Mouse (Mus musculus) urinary bladder, adult 2 months (tissue): ENCODE results near the gene Marveld2. TPM values are rescaled to one million over a fixed set of nuclear protein-coding genes. Genes with fewer than 3 reads are reported as not detected.
A peak's percentile ranks its signal among the peaks of the same experiment; 100 is the strongest.

Experiments used
- DNase-seq: peaks from one replicate; pipeline ENCODE4 v3.0.0; 2022; ENCODE audit warnings: low spot score
- polyA plus RNA-seq: library from polyadenylated mRNA; depleted of rRNA; stranded (reverse); fragments of >200 nt; gene quantifications from 2 replicates; pipeline ENCODE4 v1.2.3, GENCODE M21; 2012; rRNA removed

Marveld2 gene
- polyA plus RNA-seq, result 13.9 and 14.9 TPM in 2 replicates

DNA sequence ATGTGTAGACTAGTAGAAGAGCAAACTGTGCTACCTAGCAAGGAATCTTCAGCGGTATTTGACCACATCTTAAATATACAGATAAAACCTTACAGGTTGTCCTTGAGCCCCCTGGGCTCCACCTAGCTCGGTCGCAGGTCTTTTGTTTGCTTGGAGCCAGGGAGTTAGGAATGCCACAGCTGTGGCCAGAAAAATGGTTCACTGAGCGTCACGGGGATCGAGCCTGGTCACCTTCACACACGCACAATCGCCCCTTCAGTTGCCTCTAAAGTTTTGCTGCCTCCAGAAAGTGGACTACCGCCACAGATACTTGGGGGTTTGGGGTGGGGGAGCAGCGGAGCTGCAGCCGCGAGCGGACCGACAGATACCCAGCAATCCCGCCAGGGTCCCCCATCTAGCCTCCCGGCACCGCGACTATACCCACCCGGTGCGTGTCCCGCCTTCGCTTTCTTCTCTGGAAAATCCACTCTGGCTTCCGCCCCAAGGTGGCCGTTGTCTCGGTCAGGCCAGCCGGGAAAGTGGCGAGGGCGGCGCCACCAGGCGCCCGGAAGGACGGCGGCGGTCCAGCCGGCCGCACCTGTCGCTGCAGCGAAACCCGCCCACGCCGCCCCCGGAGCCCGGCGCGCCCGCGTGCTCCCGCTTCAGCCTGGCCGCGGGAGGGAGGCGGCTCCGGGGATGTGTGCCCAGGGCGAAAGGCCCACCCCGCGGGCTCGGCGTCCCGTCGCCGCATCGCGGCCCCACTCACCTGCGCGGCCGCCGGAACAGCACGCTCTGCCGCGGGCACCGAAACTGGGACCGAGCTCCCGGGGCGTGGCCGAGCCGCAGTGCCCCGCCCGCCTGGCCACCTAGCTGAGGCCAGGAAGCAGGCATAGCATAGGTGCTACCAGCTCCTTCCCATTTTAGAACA, at the start of gene Marveld2:
Marveld2 (minus strand) TSS at position 791 of the 907 bp plus-strand sequence.
- DNase-seq, result peak; percentile 61

DNA sequence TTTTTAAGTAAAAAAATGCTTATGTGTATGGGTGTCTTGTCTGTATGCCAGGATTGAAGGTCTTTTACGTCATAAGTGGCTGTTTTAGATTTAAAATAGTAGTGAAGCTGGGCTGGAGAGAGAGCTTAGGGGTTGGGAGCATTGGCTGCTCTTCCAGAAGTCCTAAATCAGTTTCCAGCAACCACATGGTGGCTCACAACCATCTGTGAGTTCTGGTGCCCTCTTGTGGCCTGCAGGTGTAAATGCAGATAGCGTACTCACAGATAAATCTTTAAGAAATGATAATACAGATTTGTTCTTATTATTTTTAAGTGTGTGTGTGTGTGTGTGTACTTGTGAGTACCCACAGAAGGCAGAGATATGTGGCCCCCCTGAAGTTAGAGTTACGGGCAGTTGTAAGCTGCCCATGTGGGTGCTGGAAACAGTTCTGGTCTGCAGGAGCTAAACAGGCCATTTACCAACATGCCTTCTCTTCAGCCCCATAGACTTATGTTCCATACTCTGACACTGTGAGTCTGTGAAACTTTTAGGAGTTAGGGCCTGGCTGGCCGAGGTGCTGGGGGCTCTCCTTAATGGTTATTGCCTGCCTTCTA, 43.2 kb upstream of the Marveld2 start:
- no peak for DNase-seq

- DNase-seq, result no peak
These were observed 41.3 kb upstream of the Marveld2 start for GRCm38 (mm10) chr13:100658091-100658490.

GRCm38 (mm10) chr13:100651439-100652186, 34.8 kb upstream of the Marveld2 start, which contains the start of gene Taf9:
Gene Taf9, plus strand, starts transcription at chr13:100651579.
- DNase-seq, result no peak

DNA sequence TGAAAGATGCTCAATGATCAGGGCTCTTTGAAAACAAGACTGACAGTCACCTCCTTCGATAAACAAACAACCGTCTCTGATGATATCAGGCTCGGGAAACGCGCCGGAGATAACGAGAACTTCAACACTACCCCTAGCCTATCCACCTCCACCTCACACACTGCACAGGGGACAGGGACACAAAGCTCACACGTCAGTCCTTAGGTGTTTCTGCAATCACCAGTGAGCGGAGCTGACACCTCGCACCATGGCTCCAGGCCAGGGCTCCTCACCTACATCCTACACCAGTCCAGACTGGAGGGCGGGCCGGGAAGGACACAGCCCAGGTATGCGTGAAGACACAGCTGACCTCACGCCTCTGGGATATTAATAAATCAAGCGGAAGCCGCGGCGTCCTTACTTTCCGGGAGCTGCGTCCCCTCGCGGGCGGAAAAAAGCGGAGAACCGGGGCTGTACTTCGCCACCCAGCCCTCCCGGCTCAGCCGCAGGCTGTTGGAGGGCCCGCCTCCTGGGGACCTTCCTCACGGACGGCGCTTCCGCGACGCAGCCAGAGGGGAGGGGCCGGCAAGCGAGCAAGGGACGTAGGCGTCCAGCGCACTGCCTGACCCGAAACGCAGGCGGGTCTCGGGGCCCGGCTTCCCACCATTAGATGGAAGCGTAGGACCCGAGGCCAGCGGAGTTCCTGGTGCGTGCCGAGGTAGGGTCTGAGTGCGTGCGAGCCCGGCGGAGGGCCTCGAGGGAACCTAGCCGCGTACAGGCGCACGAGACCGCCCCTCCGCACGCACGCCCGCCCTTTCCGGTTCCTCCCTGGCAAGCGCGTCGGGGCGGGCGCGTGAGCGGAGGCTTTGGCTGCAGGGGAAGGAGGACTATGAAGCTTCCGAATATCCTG, 34.0 kb upstream of the Marveld2 start, which contains the start of the genes Ak6 and Rad17:
Ak6 (plus strand) TSS at position 430 of the 889 bp plus-strand sequence.
Rad17 (minus strand) TSS at position 502 of the 889 bp plus-strand sequence.
- peak; percentile 98 for DNase-seq

DNA sequence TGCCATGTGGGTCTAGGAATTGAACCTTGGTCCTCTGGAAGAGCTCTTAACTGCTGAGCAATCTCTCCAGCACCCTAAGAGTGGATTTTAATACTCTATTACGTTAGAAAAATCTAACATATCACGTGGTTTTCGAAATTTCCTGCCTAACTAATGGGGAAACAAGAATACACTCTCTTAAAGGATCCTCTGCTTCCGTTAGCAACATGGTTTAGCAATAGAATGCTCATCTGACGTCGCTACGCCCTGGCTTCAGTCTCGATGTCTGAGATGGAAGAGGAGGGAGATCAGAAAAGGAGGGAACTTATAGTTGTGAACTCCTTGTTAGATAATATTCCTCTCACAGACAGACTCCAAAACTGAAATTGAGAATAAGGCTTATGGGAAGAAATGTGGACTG, 31.5 kb upstream of the Marveld2 start:
- no peak for DNase-seq

- no peak for DNase-seq
These were observed 25.9 kb upstream of the Marveld2 start for GRCm38 (mm10) chr13:100642471-100643209.

GRCm38 (mm10) chr13:100634106-100634691, 17.4 kb upstream of the Marveld2 start:
- no peak for DNase-seq

DNA sequence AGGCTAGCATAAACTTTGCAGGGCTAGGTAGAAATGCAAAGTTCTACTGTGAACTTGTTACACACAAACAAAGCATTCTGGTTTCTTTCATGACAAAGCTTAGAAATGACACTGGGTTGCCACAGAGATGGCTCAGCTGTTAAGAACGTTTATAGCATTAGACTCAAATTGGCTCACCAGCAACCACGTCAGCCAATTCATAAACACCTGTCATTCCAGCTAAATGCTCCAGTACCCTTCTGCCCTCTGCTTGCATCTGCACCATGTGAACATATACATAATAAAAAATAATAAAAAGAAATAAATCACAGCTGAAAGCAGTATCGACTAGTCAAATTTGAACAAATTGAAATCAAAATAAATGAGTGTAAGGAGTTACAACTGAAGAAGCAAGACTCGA, 5.5 kb upstream of the Marveld2 start:
- DNase-seq, result no peak

- DNase-seq, result no peak
These were observed 812 bp upstream of the Marveld2 start for GRCm38 (mm10) chr13:100617583-100617982.

DNA sequence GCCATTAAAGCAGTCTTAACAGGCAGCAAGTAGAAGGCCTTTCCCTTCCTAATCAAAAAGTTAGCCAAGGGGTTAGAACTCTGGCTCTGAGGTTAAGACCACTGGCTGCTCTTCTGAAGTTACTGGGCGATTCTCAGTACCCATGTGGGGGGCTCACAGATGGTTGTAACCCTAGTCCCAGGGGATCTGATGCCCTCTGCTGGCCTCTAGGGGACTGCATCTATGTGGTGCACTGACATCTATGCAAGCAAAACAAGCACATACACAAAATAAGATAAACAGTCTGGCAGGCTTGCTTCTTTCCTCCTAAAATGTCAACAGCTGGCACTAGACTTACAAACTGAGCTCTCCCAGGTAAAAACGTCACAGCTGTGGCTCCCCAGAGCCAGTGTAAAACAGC, 3.9 kb downstream of the Marveld2 start:
- no peak for DNase-seq

DNA sequence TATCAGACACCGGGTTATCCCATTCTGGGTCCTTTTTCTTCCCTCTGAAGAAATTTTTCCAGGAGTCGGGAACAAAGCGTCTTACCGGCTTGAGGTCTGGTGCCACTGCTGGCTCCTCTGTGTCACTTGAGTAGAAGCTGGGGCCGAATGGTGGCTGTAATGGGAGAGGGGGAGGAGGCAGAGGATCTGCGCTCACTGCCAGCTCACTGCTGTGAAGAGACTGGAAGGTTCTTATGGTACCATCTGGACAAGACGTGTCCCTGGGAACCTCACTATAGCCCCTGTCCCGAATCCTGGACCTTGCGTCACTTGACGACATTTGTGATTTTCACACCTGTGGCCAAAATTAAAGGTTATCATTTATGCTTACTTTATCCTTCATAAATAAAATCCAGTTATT, 4.5 kb downstream of the Marveld2 start:
- DNase-seq, result no peak

- DNase-seq, result no peak
These were observed 5.5 kb downstream of the Marveld2 start for GRCm38 (mm10) chr13:100611266-100611665.

- DNase-seq, result no peak
These were observed 9.0 kb downstream of the Marveld2 start for GRCm38 (mm10) chr13:100607756-100608155.

- DNase-seq, result no peak
These were observed 10.9 kb downstream of the Marveld2 start for GRCm38 (mm10) chr13:100605845-100606244.

DNA sequence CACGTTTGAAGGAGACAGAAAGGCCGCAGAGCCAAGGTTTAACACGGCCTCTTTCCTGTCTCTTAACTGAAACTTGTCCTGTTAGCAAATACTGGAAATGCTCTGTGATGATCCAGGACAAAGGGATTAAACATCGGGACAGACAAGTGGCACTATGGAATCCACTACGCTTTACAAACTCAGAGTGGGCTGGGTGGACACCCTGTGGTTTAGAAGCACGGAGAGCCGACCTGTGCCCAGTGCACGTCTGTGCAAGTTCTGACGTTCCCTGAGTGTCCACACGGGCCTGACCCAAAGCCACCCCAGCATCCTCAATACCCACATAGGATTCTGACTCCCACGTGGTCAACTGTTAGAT, 13.1 kb downstream of the Marveld2 start:
- DNase-seq, result no peak

- DNase-seq, result no peak
These were observed 13.6 kb downstream of the Marveld2 start for GRCm38 (mm10) chr13:100603031-100603737.

DNA sequence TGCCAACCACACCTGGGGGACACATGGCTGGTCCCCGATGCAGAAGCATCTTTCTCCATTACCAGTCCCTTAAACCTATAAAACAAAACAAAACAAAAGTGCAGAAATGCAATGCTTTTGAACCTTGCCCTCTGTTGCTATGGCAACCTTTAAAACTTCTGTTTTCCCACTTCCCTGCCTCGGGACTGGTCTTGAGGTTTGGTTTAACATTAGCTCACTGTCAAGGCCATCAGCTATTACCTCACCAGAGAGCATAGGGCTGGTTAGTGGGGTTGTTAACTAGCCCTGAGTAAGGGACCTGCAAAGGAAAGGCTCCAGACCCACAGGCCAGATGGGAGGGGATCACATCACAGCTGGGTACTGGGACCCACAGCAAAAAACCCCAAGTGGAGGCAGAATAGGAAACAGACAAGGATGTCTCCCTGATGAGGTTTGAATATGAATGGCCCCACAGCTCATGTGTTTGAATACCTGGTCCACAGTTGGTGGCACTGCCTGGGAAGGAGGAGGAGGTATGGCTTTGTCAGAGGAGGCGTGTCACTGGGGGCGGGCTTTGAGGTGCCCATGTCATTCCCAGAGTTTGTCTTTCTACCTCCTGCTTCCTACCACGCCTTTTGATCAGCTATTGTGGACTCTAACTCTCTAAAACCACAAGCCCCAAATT, 14.4 kb downstream of the Marveld2 start:
- no peak for DNase-seq

DNA sequence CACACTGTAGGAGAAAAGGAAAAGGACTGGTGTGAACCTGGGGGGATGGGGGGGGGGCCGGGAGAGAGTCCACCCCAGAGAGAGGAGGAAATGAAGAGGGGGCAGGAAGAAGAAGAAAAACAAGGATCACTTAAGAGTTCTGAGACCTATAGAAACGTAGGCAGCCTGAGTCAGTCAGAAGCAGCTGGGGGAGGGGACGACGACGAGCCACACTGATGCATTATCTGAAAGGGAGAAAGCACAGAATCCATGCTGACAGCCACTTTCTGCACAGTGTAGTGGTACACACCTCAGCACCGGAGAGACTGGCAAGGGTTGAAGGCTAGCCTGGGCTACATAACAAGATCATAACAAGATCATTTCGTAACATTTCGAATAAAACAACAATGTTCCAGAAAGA, 15.7 kb downstream of the Marveld2 start:
- no peak for DNase-seq
